Mouse (Mus musculus): ENCODE measurements around the gene Ralgapa1.

DNA sequence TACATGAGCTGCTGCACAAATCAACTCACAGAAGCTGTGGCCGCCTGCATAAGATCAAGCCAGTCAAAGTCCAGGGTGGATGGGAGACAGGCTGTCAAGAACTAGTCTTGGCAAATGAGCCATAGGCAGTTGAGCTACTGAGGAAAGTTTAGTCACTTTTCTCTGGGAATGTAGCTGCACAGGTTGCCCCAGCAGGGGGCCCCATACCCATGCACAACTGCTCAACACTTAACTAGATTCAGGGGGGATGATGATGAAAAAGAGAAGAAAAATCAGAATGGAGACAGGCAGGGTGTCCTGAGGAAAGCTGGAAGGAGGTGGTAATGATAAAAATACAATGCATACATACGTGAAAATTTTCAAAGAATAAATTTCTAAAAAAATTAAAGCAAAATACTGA lies 42.7 kb downstream of the Ralgapa1 start:
- TF ChIP-seq CTCF (IDR thresholded peaks at IDR 0.05; ENCODE audit: borderline replicate concordance, extremely low read depth, insufficient read depth, insufficient read length) (peak; percentile 40; the same call in 1 of the 2 replicates), POLR2A (IDR thresholded peaks at IDR 0.05; ENCODE audit: borderline replicate concordance, extremely low read depth, insufficient read depth, insufficient read length, poor library complexity, severe bottlenecking) (no peak)

Measured in brain, embryonic 14.5 days (tissue).